Mouse (Mus musculus) midbrain, embryonic 13.5 days (tissue): ENCODE data around the gene N6amt1. TPM values are rescaled to one million over a fixed set of nuclear protein-coding genes. Genes with fewer than 3 reads are reported as not detected.

ENCODE experiments used
- ATAC-seq: fragments of 200-750 bp; cut with Nextera tagmentation; 2 replicates; pipeline ENCODE4 v1.8.0; 2017; ENCODE audit warnings: mild to moderate bottlenecking, moderate TSS enrichment, moderate library complexity
- H3K27ac ChIP-seq: fragments of 300-500 bp; sonication (generic); 2 replicates; pipeline ENCODE4 v1.5.1; 2015; ENCODE audit warnings: inconsistent platforms, mild to moderate bottlenecking, moderate library complexity
- H3K27me3 ChIP-seq: fragments of 300-500 bp; sonication (generic); 2 replicates; pipeline ENCODE4 v1.6.1; 2015; ENCODE audit warnings: mild to moderate bottlenecking, inconsistent platforms
- H3K36me3 ChIP-seq: fragments of 300-500 bp; sonication (generic); 2 replicates; pipeline ENCODE4 v1.6.1; 2015; ENCODE audit warnings: mild to moderate bottlenecking, inconsistent platforms
- H3K4me1 ChIP-seq: fragments of 300-500 bp; sonication (generic); replicated peaks from 2 replicates; pipeline ENCODE4 v1.6.1; 2015; ENCODE audit warnings: inconsistent platforms
- H3K4me2 ChIP-seq: fragments of 300-500 bp; sonication (generic); replicated peaks from 2 replicates; pipeline ENCODE4 v1.6.1; 2015; ENCODE audit warnings: moderate library complexity, mild to moderate bottlenecking, inconsistent platforms
- H3K4me3 ChIP-seq: fragments of 300-500 bp; sonication (generic); replicated peaks from 2 replicates; pipeline ENCODE4 v1.5.1; 2015; ENCODE audit warnings: mild to moderate bottlenecking, inconsistent platforms
- H3K9ac ChIP-seq: fragments of 300-500 bp; sonication (generic); replicated peaks from 2 replicates; pipeline ENCODE4 v1.6.1; 2015; ENCODE audit warnings: mild to moderate bottlenecking, inconsistent platforms
- H3K9me3 ChIP-seq: fragments of 300-500 bp; sonication (generic); 2 replicates; pipeline ENCODE4 v1.6.1; 2016; ENCODE audit warnings: mild to moderate bottlenecking, inconsistent platforms
- WGBS: fragments of 180-500 bp; shearing (Covaris S2); methylation state at CpG from one replicate; pipeline ENCODE4 v1.1.7; 2015; 5-methylcytosine and 5-hydroxymethylcytosine counted together
- polyA plus RNA-seq: library from polyadenylated mRNA; unstranded; fragments of >200 nt; fragmentation: Nextera tagmentation; extraction: Ambion mirVana; gene quantifications from 2 replicates; pipeline ENCODE4 v1.2.1, GENCODE M21; 2015

Gene N6amt1
- polyA plus RNA-seq, 1 experiment from 2014 or later: 20.4 TPM

- no peaks in the 10 kb centered on the region for H3K27me3 ChIP-seq
- no peak for ATAC-seq
- H3K36me3 ChIP-seq: no peaks in the 10 kb centered on the region
- no peak overlapping the region for H3K27ac ChIP-seq
- 86% methylated on average over 6 of the region's 6 CpGs for WGBS
- no peak overlapping the region for H3K4me3 ChIP-seq
- no peak overlapping the region for H3K4me2 ChIP-seq
- H3K4me1 ChIP-seq: no peaks in the 10 kb centered on the region
- H3K9ac ChIP-seq: no peak overlapping the region
- no peaks in the 10 kb centered on the region for H3K9me3 ChIP-seq
These were observed 12.9 kb upstream of the N6amt1 start for GRCm38 (mm10) chr16:87341043-87341572.

GRCm38 (mm10) chr16:87348133-87348532, 5.9 kb upstream of the N6amt1 start:
- Histone ChIP-seq H3K9ac (no peak overlapping the region), H3K4me2 (no peak overlapping the region), H3K36me3 (no peaks in the 10 kb centered on the region), H3K9me3 (0 out of 2 replicates have a peak, but pooled peaks cover 3% of the 10 kb centered on the region), H3K4me3 (no peak overlapping the region), H3K4me1 (no peaks in the 10 kb centered on the region), H3K27me3 (0 out of 2 replicates have a peak, but pooled peaks cover 4% of the 10 kb centered on the region), H3K27ac (no peak overlapping the region)
- WGBS: 98% methylated on average over 2 of the region's 2 CpGs
- ATAC-seq: no peak

- Histone ChIP-seq H3K9me3 (0 out of 2 replicates have a peak, but pooled peaks cover 3% of the 10 kb centered on the region), H3K27ac (no peak overlapping the region), H3K36me3 (0 out of 2 replicates have a peak, but pooled peaks cover under 1% of the 10 kb centered on the region), H3K9ac (no peak overlapping the region), H3K4me2 (no peak overlapping the region), H3K4me3 (no peak overlapping the region), H3K4me1 (peaks cover 9% of the 10 kb centered on the region; the same call in 1 of the 2 replicates), H3K27me3 (0 out of 2 replicates have a peak, but pooled peaks cover 4% of the 10 kb centered on the region)
- 76% methylated on average over 5 of the region's 5 CpGs for WGBS
- no peak for ATAC-seq
These were observed 2.4 kb upstream of the N6amt1 start for GRCm38 (mm10) chr16:87351386-87352105.

GRCm38 (mm10) chr16:87353605-87354004, 380 bp upstream of the N6amt1 start:
- no peak overlapping the region for H3K27ac ChIP-seq
- no peak; the same call in 1 of the 2 replicates for ATAC-seq
- H3K4me3 ChIP-seq: peak overlapping the region; percentile 75
- H3K9ac ChIP-seq: no peak overlapping the region
- H3K4me1 ChIP-seq: peaks cover 9% of the 10 kb centered on the region; the same call in 1 of the 2 replicates
- peak overlapping the region; percentile 55 for H3K4me2 ChIP-seq
- H3K36me3 ChIP-seq: peaks cover 16% of the 10 kb centered on the region
- H3K27me3 ChIP-seq: 0 out of 2 replicates have a peak, but pooled peaks cover 4% of the 10 kb centered on the region
- 97% methylated on average over 1 of the region's 1 CpGs for WGBS
- H3K9me3 ChIP-seq: 0 out of 2 replicates have a peak, but pooled peaks cover 3% of the 10 kb centered on the region

GRCm38 (mm10) chr16:87354748-87355147, 763 bp downstream of the N6amt1 start:
- Histone ChIP-seq H3K27ac (0 out of 2 replicates have a peak overlapping the region, but pooled peaks have one; percentile 92), H3K4me3 (peak overlapping the region; percentile 75), H3K4me1 (peaks cover 9% of the 10 kb centered on the region; the same call in 1 of the 2 replicates), H3K9me3 (0 out of 2 replicates have a peak, but pooled peaks cover 3% of the 10 kb centered on the region), H3K36me3 (peaks cover 27% of the 10 kb centered on the region), H3K27me3 (0 out of 2 replicates have a peak, but pooled peaks cover 4% of the 10 kb centered on the region), H3K9ac (0 out of 2 replicates have a peak overlapping the region, but pooled peaks have one; percentile 79), H3K4me2 (peak overlapping the region; percentile 55)
- no peak; the same call in 1 of the 2 replicates for ATAC-seq
- 78% methylated on average over 7 of the region's 7 CpGs for WGBS

- no peak for ATAC-seq
- Histone ChIP-seq H3K9ac (no peak overlapping the region), H3K9me3 (no peaks in the 10 kb centered on the region), H3K4me2 (no peak overlapping the region), H3K4me3 (no peak overlapping the region), H3K4me1 (no peaks in the 10 kb centered on the region), H3K27me3 (no peaks in the 10 kb centered on the region), H3K36me3 (peaks cover 67% of the 10 kb centered on the region), H3K27ac (no peak overlapping the region)
- 95% methylated on average over 6 of the region's 6 CpGs for WGBS
These were observed 6.1 kb downstream of the N6amt1 start for GRCm38 (mm10) chr16:87360096-87360495.

- H3K36me3 ChIP-seq: peaks cover 74% of the 10 kb centered on the region
These were observed 10.2 kb downstream of the N6amt1 start for GRCm38 (mm10) chr16:87364231-87364630.

GRCm38 (mm10) chr16:87366035-87366434, 12.1 kb downstream of the N6amt1 start:
- 91% methylated on average over 10 of the region's 10 CpGs for WGBS
- H3K4me1 ChIP-seq: no peaks in the 10 kb centered on the region
- no peak overlapping the region for H3K4me2 ChIP-seq
- no peak overlapping the region for H3K9ac ChIP-seq
- H3K27me3 ChIP-seq: no peaks in the 10 kb centered on the region
- no peak for ATAC-seq
- no peaks in the 10 kb centered on the region for H3K9me3 ChIP-seq
- H3K4me3 ChIP-seq: no peak overlapping the region
- no peak overlapping the region for H3K27ac ChIP-seq
- peaks cover 65% of the 10 kb centered on the region for H3K36me3 ChIP-seq

More at GRCm38 (mm10) chr16:87364231-87364630, 10.2 kb downstream of the N6amt1 start:
- Histone ChIP-seq H3K27me3 (no peaks in the 10 kb centered on the region), H3K9ac (no peak overlapping the region), H3K9me3 (no peaks in the 10 kb centered on the region), H3K4me3 (no peak overlapping the region), H3K4me2 (no peak overlapping the region), H3K4me1 (no peaks in the 10 kb centered on the region), H3K27ac (no peak overlapping the region)
- ATAC-seq: no peak
- WGBS: 96% methylated on average over 4 of the region's 4 CpGs

GRCm38 (mm10) chr16:87366445-87366844, 12.5 kb downstream of the N6amt1 start:
- H3K4me2 ChIP-seq: no peak overlapping the region
- 95% methylated on average over 6 of the region's 6 CpGs for WGBS
- no peak overlapping the region for H3K9ac ChIP-seq
- no peaks in the 10 kb centered on the region for H3K4me1 ChIP-seq
- no peak overlapping the region for H3K27ac ChIP-seq
- no peaks in the 10 kb centered on the region for H3K9me3 ChIP-seq
- no peak for ATAC-seq
- H3K4me3 ChIP-seq: no peak overlapping the region
- H3K36me3 ChIP-seq: peaks cover 65% of the 10 kb centered on the region
- H3K27me3 ChIP-seq: no peaks in the 10 kb centered on the region

GRCm38 (mm10) chr16:87382996-87383395, 29.0 kb downstream of the N6amt1 start:
- peaks cover 74% of the 10 kb centered on the region for H3K36me3 ChIP-seq
- H3K9me3 ChIP-seq: no peaks in the 10 kb centered on the region
- H3K4me3 ChIP-seq: no peak overlapping the region
- H3K4me2 ChIP-seq: no peak overlapping the region
- H3K27me3 ChIP-seq: no peaks in the 10 kb centered on the region
- H3K4me1 ChIP-seq: no peaks in the 10 kb centered on the region
- no peak overlapping the region for H3K9ac ChIP-seq
- no peak for ATAC-seq
- H3K27ac ChIP-seq: no peak overlapping the region
- 93% methylated on average over 2 of the region's 2 CpGs for WGBS

- H3K27me3 ChIP-seq: no peaks in the 10 kb centered on the region
- no peak overlapping the region for H3K9ac ChIP-seq
- H3K4me3 ChIP-seq: no peak overlapping the region
- H3K9me3 ChIP-seq: no peaks in the 10 kb centered on the region
- H3K36me3 ChIP-seq: peaks cover 76% of the 10 kb centered on the region
- H3K4me1 ChIP-seq: no peaks in the 10 kb centered on the region
- WGBS: 94% methylated on average over 2 of the region's 2 CpGs
- no peak for ATAC-seq
- no peak overlapping the region for H3K4me2 ChIP-seq
- no peak overlapping the region for H3K27ac ChIP-seq
These were observed 30.4 kb downstream of the N6amt1 start for GRCm38 (mm10) chr16:87384366-87384765.

GRCm38 (mm10) chr16:87387444-87387977, 33.5 kb downstream of the N6amt1 start:
- H3K9me3 ChIP-seq: no peaks in the 10 kb centered on the region
- H3K4me2 ChIP-seq: no peak overlapping the region
- H3K9ac ChIP-seq: no peak overlapping the region
- H3K36me3 ChIP-seq: peaks cover 55% of the 10 kb centered on the region
- ATAC-seq: no peak
- H3K4me1 ChIP-seq: no peaks in the 10 kb centered on the region
- no peaks in the 10 kb centered on the region for H3K27me3 ChIP-seq
- H3K27ac ChIP-seq: no peak overlapping the region
- H3K4me3 ChIP-seq: no peak overlapping the region
- 96% methylated on average over 3 of the region's 3 CpGs for WGBS
